Mouse (Mus musculus) ES-Bruce4 (cell line): ENCODE results near the gene Grb10.

Source experiments
- CTCF ChIP-seq: IDR thresholded peaks from one replicate; pipeline ENCODE4 v1.8.1; 2011; ENCODE audit warnings: low read depth, low read length
- POLR2A ChIP-seq: IDR thresholded peaks from one replicate; pipeline ENCODE4 v1.8.1; 2011; ENCODE audit warnings: low read length; ENCODE audit not compliant: insufficient read depth

DNA sequence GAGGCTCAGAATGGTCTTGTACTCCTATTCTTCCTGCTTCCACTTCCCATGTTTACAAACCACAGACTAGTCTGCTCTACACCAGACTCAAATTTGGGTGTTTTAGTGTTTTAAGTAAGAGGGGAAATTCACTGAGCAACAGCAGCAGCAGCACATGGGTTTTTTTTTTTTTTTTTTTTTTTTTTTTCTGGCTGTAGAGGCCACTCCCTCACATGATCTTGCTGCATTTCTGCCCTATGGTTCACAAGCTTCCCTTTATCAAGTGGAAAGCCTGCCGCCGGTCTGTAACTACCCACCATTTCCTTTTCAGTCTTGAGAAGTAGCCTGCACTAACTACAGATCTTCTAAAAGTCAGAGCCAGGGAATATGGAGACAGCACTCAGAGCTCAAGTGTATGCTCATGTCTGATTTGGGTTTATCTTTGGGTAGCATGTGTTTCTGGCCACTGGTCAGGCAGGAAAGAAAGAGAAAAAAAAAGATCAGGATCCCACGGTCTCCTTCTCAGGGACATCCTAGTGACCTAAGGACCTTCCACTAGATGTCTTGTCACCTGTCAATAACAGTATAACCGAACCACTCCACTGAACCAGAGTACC, 152.0 kb downstream of the Grb10 start:
- TF ChIP-seq POLR2A, result no peak
- TF ChIP-seq CTCF, result no peak
